Mouse (Mus musculus) embryonic facial prominence, embryonic 13.5 days (tissue): Measurements from ENCODE around the gene Tapt1. TPM values are rescaled to one million over a fixed set of nuclear protein-coding genes. Genes with fewer than 3 reads are reported as not detected.
"Not testable (repeated sequence)": the region's sequence is repeated elsewhere in the genome, so short reads cannot be mapped to it uniquely, and the experiment has no call there.

Experiments used
- ATAC-seq: fragments of 200-750 bp; cut with Nextera tagmentation; 2 replicates; pipeline ENCODE4 v1.8.0; 2017; ENCODE audit warnings: low read depth; ENCODE audit not compliant: insufficient number of reproducible peaks, insufficient read depth, low FRiP score, low TSS enrichment
- H3K27ac ChIP-seq: fragments of 300-500 bp; sonication (generic); 2 replicates; pipeline ENCODE4 v1.5.1; 2015; ENCODE audit warnings: moderate library complexity, mild to moderate bottlenecking, inconsistent platforms
- H3K27me3 ChIP-seq: fragments of 300-500 bp; sonication (generic); 2 replicates; pipeline ENCODE4 v1.6.1; 2015; ENCODE audit warnings: mild to moderate bottlenecking, inconsistent platforms
- H3K36me3 ChIP-seq: fragments of 300-500 bp; sonication (generic); 2 replicates; pipeline ENCODE4 v1.6.1; 2015; ENCODE audit warnings: mild to moderate bottlenecking, inconsistent platforms
- H3K4me1 ChIP-seq: fragments of 300-500 bp; sonication (generic); 2 replicates; pipeline ENCODE4 v1.6.1; 2015; ENCODE audit warnings: inconsistent platforms
- H3K4me2 ChIP-seq: fragments of 300-500 bp; sonication (generic); 2 replicates; pipeline ENCODE4 v1.6.1; 2015; ENCODE audit warnings: moderate library complexity, mild to moderate bottlenecking, inconsistent platforms
- H3K4me3 ChIP-seq: fragments of 300-500 bp; sonication (generic); 2 replicates; pipeline ENCODE4 v1.5.1; 2015; ENCODE audit warnings: mild to moderate bottlenecking, inconsistent platforms
- H3K9ac ChIP-seq: fragments of 300-500 bp; sonication (generic); 2 replicates; pipeline ENCODE4 v1.6.1; 2015; ENCODE audit warnings: mild to moderate bottlenecking, inconsistent platforms
- H3K9me3 ChIP-seq: fragments of 300-500 bp; sonication (generic); 2 replicates; pipeline ENCODE4 v1.6.1; 2016; ENCODE audit warnings: inconsistent platforms
- WGBS: fragments of 180-500 bp; shearing (Covaris S2); methylation state at CpG from one replicate; pipeline ENCODE4 v1.1.7; 2015; ENCODE audit warnings: mixed read lengths; 5-methylcytosine and 5-hydroxymethylcytosine counted together
- polyA plus RNA-seq: library from polyadenylated mRNA; unstranded; fragments of >200 nt; fragmentation: Nextera tagmentation; extraction: Ambion mirVana; gene quantifications from 2 replicates; pipeline ENCODE4 v1.2.1, GENCODE M21; 2015

Gene Tapt1
- polyA plus RNA-seq = 34.1 and 34.5 TPM in 2 replicates

DNA sequence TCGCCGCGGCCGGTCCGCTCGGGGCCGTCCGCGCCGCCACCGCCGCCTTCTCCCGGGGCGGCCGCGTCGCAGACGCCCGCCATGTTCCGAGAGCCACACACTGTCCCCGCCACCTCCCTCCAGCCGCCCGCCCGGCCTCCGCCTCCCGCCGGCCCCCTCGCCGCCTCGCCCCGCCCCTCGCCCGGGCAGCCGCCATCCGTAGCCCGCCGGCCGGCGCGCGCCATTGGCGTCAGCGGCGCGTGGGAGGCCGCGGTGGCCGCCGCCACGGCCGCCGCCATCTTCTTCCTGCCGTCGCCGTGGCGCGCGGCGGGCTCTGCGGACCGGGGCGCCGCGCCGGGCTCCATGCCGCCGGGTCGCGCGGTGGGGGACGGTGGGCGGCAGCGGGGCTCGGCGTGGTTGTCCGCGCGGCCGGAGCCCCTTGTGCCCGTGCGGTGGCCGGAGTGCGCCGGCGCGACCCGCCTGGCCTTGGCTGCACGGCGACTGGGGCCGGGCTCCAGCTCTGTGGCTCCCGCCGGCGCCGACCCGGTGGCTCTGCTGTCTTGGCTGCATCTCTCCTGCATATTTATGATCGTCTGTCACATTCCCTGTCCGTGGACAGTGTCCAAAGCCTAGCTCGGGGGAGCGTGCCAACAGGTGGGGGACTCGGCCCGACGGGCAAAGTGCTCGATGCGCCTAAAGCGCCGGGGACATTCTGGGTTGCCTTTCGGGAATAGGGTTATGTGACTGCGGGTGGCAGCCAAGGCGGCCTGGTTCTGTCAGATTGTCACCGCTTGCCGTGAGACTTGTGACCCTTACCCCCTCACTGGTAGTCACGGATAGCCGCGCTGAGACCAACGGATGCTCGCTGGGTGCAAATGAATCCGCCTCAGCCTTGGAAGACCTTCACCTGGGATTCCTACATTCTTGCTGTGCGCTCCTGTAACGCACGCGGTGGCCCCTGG lies at the start of gene Tapt1:
TSS of gene Tapt1 (minus strand) at position 106 of the 941 bp plus-strand sequence.
- peak within 1 kb of the TSS; percentile 95 for H3K9ac ChIP-seq
- WGBS = under 1% methylated on average over 94 of the region's 121 CpGs
- peak within 1 kb of the TSS; percentile 89 for H3K4me3 ChIP-seq
- no peaks in the 10 kb centered on the region for H3K9me3 ChIP-seq
- H3K27me3 ChIP-seq = no peaks in the 10 kb centered on the region
- H3K4me2 ChIP-seq = peak within 1 kb of the TSS; percentile 79
- peaks cover 35% of the 10 kb centered on the region for H3K4me1 ChIP-seq
- H3K36me3 ChIP-seq = no peaks in the 10 kb centered on the region
- ATAC-seq = peak; percentile 92
- H3K27ac ChIP-seq = peak within 1 kb of the TSS; percentile 88

DNA sequence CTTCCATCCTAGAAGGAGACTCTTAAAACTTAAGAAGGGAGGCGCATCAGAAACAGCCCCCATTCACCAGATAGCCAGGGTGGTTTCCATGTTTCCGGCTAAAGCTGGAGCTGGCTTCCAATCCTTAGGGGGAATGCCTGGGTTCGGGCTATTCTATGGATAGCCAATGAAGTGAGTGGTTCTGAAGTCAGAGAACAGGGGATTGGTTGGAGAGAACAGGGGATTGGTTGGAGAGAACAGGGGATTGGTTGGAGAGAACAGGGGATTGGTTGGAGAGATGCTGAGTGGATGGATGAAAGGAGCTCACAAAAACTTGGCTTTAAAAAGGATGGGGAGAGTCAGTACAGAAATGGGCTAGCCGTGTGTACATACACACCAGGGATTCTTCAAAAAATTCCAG lies 45.1 kb upstream of the Tapt1 start:
- ATAC-seq = no peak
- no peak overlapping the region for H3K27ac ChIP-seq
- H3K4me2 ChIP-seq = no peak overlapping the region
- H3K4me3 ChIP-seq = no peak overlapping the region
- no peaks in the 10 kb centered on the region for H3K27me3 ChIP-seq
- H3K4me1 ChIP-seq = no peaks in the 10 kb centered on the region
- no peak overlapping the region for H3K9ac ChIP-seq
- H3K36me3 ChIP-seq = no peaks in the 10 kb centered on the region
- WGBS = 79% methylated on average over 4 of the region's 4 CpGs
- H3K9me3 ChIP-seq = no peaks in the 10 kb centered on the region

GRCm38 (mm10) chr5:44268524-44268923 lies 42.1 kb upstream of the Tapt1 start:
- H3K9ac ChIP-seq, H3K27me3 ChIP-seq, H3K4me2 ChIP-seq, H3K4me3 ChIP-seq, H3K27ac ChIP-seq, H3K9me3 ChIP-seq, H3K4me1 ChIP-seq, ATAC-seq, H3K36me3 ChIP-seq: not testable (repeated sequence)
- WGBS = 46% methylated on average over 2 of the region's 3 CpGs

- H3K27ac ChIP-seq = no peak overlapping the region
- no peaks in the 10 kb centered on the region for H3K36me3 ChIP-seq
- H3K4me1 ChIP-seq = no peaks in the 10 kb centered on the region
- ATAC-seq = no peak
- H3K9me3 ChIP-seq = no peaks in the 10 kb centered on the region
- no peak overlapping the region for H3K4me2 ChIP-seq
- 64% methylated on average over 4 of the region's 5 CpGs for WGBS
- H3K9ac ChIP-seq = no peak overlapping the region
- no peak overlapping the region for H3K4me3 ChIP-seq
- H3K27me3 ChIP-seq = no peaks in the 10 kb centered on the region
These were observed 35.3 kb upstream of the Tapt1 start for GRCm38 (mm10) chr5:44261691-44262090.

DNA sequence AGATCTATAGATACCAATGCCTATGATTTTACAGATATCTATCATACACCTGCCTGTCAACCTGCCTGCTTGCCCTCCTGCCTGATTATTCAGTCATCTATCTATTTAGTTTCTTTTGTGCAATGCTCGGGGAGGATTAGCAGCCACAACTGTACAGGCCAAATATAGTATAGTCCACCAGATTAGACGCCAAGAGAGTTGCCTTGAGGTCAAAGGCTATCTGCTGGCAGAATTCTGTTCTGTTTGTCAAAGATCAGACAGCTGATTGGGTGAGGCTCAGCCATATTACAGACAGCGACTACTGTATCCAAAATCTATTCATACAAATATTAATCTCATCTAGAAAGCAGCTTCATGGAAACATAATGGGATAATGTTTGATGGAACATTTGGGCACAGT lies 34.7 kb upstream of the Tapt1 start:
- no peak for ATAC-seq

DNA sequence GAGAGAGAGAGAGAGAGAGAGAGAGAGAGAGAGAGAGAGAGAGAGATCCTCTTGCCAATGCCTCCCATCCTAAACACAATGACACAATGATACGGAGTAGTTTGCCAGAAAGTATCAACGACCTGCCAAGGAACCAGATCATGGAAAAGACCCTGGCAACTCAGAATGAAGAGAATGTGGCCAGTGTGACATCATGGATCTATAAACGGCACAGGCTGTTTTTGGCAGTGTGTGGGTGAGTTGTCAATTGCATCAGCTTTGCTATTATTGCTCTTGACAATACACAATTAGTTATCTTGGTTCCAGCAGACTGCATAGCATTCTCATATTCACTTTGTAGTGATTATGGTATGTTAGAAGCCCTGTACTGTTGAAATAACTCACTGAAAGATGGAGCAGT lies 33.3 kb upstream of the Tapt1 start:
- Histone ChIP-seq H3K36me3 (no peaks in the 10 kb centered on the region), H3K9me3 (no peaks in the 10 kb centered on the region), H3K4me3 (no peak overlapping the region), H3K27ac (no peak overlapping the region), H3K4me1 (no peaks in the 10 kb centered on the region), H3K4me2 (no peak overlapping the region), H3K9ac (no peak overlapping the region), H3K27me3 (no peaks in the 10 kb centered on the region)
- ATAC-seq = no peak
- 71% methylated on average over 3 of the region's 3 CpGs for WGBS

More for the DNA sequence above, 34.7 kb upstream of the Tapt1 start:
- Histone ChIP-seq H3K4me3 (no peak overlapping the region), H3K4me2 (no peak overlapping the region), H3K9me3 (no peaks in the 10 kb centered on the region), H3K27ac (no peak overlapping the region), H3K9ac (no peak overlapping the region), H3K4me1 (no peaks in the 10 kb centered on the region), H3K36me3 (no peaks in the 10 kb centered on the region), H3K27me3 (no peaks in the 10 kb centered on the region)
- 75% methylated on average over 3 of the region's 3 CpGs for WGBS

DNA sequence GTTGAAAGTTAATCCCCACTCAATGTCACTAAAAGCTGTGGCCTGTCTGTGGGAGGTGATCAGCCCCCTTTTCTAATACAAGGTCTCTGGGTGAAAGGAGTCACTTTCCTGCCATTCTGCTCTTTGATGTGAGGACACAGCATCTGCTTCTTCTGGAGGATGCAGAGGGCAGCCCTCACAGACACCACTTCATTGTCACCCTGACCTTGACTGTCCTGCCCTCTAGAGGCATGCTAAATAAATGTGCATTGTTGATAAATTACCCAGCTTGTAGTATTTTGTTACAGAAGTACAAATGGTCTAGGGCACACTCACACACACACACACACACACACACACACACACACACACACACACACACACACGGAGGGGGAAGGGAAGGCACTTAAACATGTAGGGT lies 31.7 kb upstream of the Tapt1 start:
- ATAC-seq = no peak

GRCm38 (mm10) chr5:44257401-44257800 lies 31.0 kb upstream of the Tapt1 start:
- no peak for ATAC-seq
- no peaks in the 10 kb centered on the region for H3K27me3 ChIP-seq
- H3K36me3 ChIP-seq = no peaks in the 10 kb centered on the region
- H3K4me1 ChIP-seq = no peaks in the 10 kb centered on the region
- H3K4me2 ChIP-seq = no peak overlapping the region
- WGBS = 81% methylated on average over 4 of the region's 4 CpGs
- H3K4me3 ChIP-seq = no peak overlapping the region
- no peak overlapping the region for H3K9ac ChIP-seq
- H3K27ac ChIP-seq = no peak overlapping the region
- no peaks in the 10 kb centered on the region for H3K9me3 ChIP-seq

More for the DNA sequence above, 31.7 kb upstream of the Tapt1 start:
- WGBS = no CpG with 5 or more reads among the region's 1 CpGs
- Histone ChIP-seq H3K4me3 (no peak overlapping the region), H3K27me3 (no peaks in the 10 kb centered on the region), H3K9ac (no peak overlapping the region), H3K4me1 (no peaks in the 10 kb centered on the region), H3K9me3 (no peaks in the 10 kb centered on the region), H3K27ac (no peak overlapping the region), H3K4me2 (no peak overlapping the region), H3K36me3 (no peaks in the 10 kb centered on the region)

DNA sequence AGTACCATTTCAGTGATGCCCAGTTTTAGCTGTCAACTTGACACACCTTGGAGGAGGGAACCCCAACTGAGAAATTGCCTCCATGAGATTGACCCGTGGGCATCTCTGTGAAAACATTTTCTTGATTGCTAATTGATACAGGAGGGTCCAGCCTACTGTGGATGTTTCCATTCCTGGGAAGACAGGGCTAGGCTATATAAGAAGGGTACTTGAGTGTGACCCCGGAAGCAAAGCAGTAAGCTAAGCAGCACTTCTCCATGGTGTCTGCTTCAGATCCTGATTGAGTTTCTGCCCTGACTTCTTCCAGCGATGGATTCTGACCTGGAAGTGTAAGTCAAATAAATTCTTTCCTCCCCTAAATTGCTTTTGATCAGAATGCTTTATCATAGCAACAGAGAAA lies 30.1 kb upstream of the Tapt1 start:
- no peak for ATAC-seq
- H3K36me3 ChIP-seq = no peaks in the 10 kb centered on the region
- H3K9me3 ChIP-seq = no peaks in the 10 kb centered on the region
- H3K9ac ChIP-seq = no peak overlapping the region
- WGBS = 83% methylated on average over 3 of the region's 3 CpGs
- no peaks in the 10 kb centered on the region for H3K27me3 ChIP-seq
- H3K4me2 ChIP-seq = no peak overlapping the region
- no peak overlapping the region for H3K27ac ChIP-seq
- no peak overlapping the region for H3K4me3 ChIP-seq
- H3K4me1 ChIP-seq = no peaks in the 10 kb centered on the region

- 75% methylated on average over 7 of the region's 7 CpGs for WGBS
- Histone ChIP-seq H3K27me3 (no peaks in the 10 kb centered on the region), H3K4me3 (no peak overlapping the region), H3K9ac (no peak overlapping the region), H3K9me3 (no peaks in the 10 kb centered on the region), H3K4me1 (no peaks in the 10 kb centered on the region), H3K4me2 (no peak overlapping the region), H3K36me3 (no peaks in the 10 kb centered on the region), H3K27ac (no peak overlapping the region)
- ATAC-seq = no peak
These were observed 29.5 kb upstream of the Tapt1 start for GRCm38 (mm10) chr5:44255756-44256398.

DNA sequence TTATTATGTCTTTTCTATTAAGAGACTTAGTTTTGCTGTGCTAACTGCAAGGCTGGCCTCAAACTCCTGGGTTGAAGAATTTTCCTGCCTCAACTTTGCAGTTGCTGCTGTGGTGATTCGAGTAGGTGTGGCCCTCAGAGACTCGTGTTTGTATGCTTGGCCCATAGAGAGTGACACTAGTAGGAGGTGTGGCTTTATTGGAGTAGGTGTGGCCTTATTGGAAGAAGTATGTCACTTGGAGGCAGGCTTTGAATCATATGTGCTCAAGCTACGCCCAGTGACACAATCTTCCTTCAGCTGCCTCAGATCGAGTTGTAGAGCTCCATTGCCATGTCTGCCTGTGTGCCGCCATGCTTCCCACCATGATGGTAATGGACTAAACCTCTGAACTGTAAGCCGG lies 27.0 kb upstream of the Tapt1 start:
- H3K4me3 ChIP-seq = no peak overlapping the region
- ATAC-seq = no peak
- H3K27ac ChIP-seq = no peak overlapping the region
- H3K9me3 ChIP-seq = no peaks in the 10 kb centered on the region
- no peaks in the 10 kb centered on the region for H3K36me3 ChIP-seq
- no peak overlapping the region for H3K9ac ChIP-seq
- no peak overlapping the region for H3K4me2 ChIP-seq
- WGBS = 82% methylated on average over 6 of the region's 6 CpGs
- no peaks in the 10 kb centered on the region for H3K27me3 ChIP-seq
- no peaks in the 10 kb centered on the region for H3K4me1 ChIP-seq

- 78% methylated on average over 4 of the region's 4 CpGs for WGBS
- no peak overlapping the region for H3K27ac ChIP-seq
- H3K9ac ChIP-seq = no peak overlapping the region
- H3K9me3 ChIP-seq = no peaks in the 10 kb centered on the region
- ATAC-seq = no peak
- H3K4me1 ChIP-seq = no peaks in the 10 kb centered on the region
- no peaks in the 10 kb centered on the region for H3K36me3 ChIP-seq
- H3K4me2 ChIP-seq = no peak overlapping the region
- no peak overlapping the region for H3K4me3 ChIP-seq
- H3K27me3 ChIP-seq = no peaks in the 10 kb centered on the region
These were observed 26.0 kb upstream of the Tapt1 start for GRCm38 (mm10) chr5:44252395-44252794.
